Mouse (Mus musculus) intestine, postnatal 0 days (tissue): Measurements from ENCODE around the gene Epn2. TPM values are rescaled to one million over a fixed set of nuclear protein-coding genes. Genes with fewer than 3 reads are reported as not detected.

Source experiments
- ATAC-seq: fragments of 200-750 bp; cut with Nextera tagmentation; 2 replicates; pipeline ENCODE4 v1.8.0; 2017; ENCODE audit warnings: mild to moderate bottlenecking, moderate TSS enrichment, moderate library complexity
- H3K27ac ChIP-seq: fragments of 300-500 bp; sonication (generic); 2 replicates; pipeline ENCODE4 v1.5.1; 2014; ENCODE audit warnings: mild to moderate bottlenecking, low read depth, low read length, moderate library complexity
- H3K27me3 ChIP-seq: fragments of 300-500 bp; sonication (generic); replicated peaks from 2 replicates; pipeline ENCODE4 v1.6.1; 2014; ENCODE audit warnings: low read length, mixed read lengths; ENCODE audit not compliant: control insufficient read depth, insufficient read depth
- H3K36me3 ChIP-seq: fragments of 300-500 bp; sonication (generic); 2 replicates; pipeline ENCODE4 v1.6.1; 2014; ENCODE audit warnings: mild to moderate bottlenecking, moderate library complexity; ENCODE audit not compliant: control insufficient read depth, insufficient read depth
- H3K4me1 ChIP-seq: fragments of 300-500 bp; sonication (generic); replicated peaks from 2 replicates; pipeline ENCODE4 v1.6.1; 2014; ENCODE audit warnings: antibody characterized with exemption, low read length, mixed read lengths; ENCODE audit not compliant: control insufficient read depth, insufficient read depth
- H3K4me2 ChIP-seq: fragments of 300-500 bp; sonication (generic); replicated peaks from 2 replicates; pipeline ENCODE4 v1.6.1; 2014; ENCODE audit warnings: low read depth, mild to moderate bottlenecking, moderate library complexity
- H3K4me3 ChIP-seq: fragments of 300-500 bp; sonication (generic); 2 replicates; pipeline ENCODE4 v1.5.1; 2014; ENCODE audit warnings: low read depth, low read length
- H3K9ac ChIP-seq: fragments of 300-500 bp; sonication (generic); 2 replicates; pipeline ENCODE4 v1.6.1; 2014; ENCODE audit warnings: mild to moderate bottlenecking, low read depth, low read length
- H3K9me3 ChIP-seq: fragments of 300-500 bp; sonication (generic); 2 replicates; pipeline ENCODE4 v1.6.1; 2016; ENCODE audit warnings: mixed run types; ENCODE audit not compliant: control insufficient read depth
- CTCF ChIP-seq: sonication (generic); IDR thresholded peaks from 2 replicates; pipeline ENCODE4 v1.5.1; 2016; ENCODE audit warnings: low read depth, mild to moderate bottlenecking, control low read depth, antibody characterized with exemption, moderate library complexity
- WGBS: fragments of 180-500 bp; shearing (Covaris S2); extraction: QIAGEN DNeasy Blood & Tissue Kit; methylation state at CpG from one replicate; pipeline ENCODE4 v1.1.7; 2014; 5-methylcytosine and 5-hydroxymethylcytosine counted together
- polyA plus RNA-seq: library from polyadenylated mRNA; unstranded; fragments of >200 nt; fragmentation: Nextera tagmentation; extraction: Ambion mirVana; gene quantifications from 2 replicates; pipeline ENCODE4 v1.2.1, GENCODE M21; 2015

The Epn2 gene
- polyA plus RNA-seq, 1 experiment from 2014 or later: 13.5 TPM

DNA sequence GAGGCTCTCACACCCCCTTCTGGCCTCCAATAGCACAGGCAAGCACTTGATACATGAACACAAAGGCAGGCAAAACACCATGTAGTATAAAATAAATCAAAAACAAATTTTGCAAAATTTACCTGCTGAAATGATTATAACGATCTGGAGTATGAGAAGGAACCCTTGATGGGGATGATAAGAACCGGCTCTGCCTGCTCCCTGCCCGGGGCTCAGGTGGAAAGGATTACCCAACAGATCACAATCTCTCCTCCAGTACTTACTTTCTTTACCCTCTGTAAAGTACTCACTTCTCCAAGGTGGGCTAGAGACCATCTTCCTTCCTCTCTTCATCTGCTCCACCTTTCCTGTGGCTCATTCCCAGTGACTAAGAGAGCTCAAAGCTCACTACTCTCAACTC lies 8.3 kb downstream of the Epn2 start:
- ATAC-seq: no peak
- Histone ChIP-seq H3K36me3 (no peaks in the 10 kb centered on the region), H3K9me3 (no peaks in the 10 kb centered on the region), H3K4me3 (no peak overlapping the region), H3K27ac (no peak overlapping the region), H3K9ac (no peak overlapping the region), H3K4me2 (no peak overlapping the region), H3K4me1 (no peaks in the 10 kb centered on the region), H3K27me3 (no peaks in the 10 kb centered on the region)
- no peak for TF ChIP-seq CTCF
- WGBS: 76% methylated on average over 3 of the region's 3 CpGs

DNA sequence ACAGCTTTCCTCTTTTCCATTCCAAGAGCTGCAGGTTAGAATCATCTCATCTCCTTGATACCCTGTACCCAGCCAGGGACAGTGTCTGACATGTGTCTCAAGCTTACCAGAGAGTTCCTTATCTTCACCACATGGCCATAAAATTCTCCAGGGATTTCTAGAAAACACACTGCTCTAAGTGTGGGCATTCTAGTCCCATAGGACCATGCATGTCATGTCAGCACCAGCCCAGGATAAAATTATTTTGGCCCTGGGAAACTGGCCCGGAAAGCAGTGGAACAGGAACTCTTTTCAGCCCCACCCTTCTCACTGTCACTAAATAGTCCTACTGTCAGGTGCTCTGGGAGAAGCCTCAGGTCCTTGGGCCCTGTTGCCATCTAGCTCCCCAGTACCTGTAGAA lies 9.8 kb downstream of the Epn2 start:
- no peak overlapping the region for H3K4me3 ChIP-seq
- no peaks in the 10 kb centered on the region for H3K36me3 ChIP-seq
- no peak overlapping the region for H3K27ac ChIP-seq
- 71% methylated on average over 1 of the region's 1 CpGs for WGBS
- TF ChIP-seq CTCF: no peak
- H3K4me2 ChIP-seq: no peak overlapping the region
- no peaks in the 10 kb centered on the region for H3K4me1 ChIP-seq
- H3K9ac ChIP-seq: no peak overlapping the region
- no peaks in the 10 kb centered on the region for H3K9me3 ChIP-seq
- no peaks in the 10 kb centered on the region for H3K27me3 ChIP-seq
- ATAC-seq: no peak

DNA sequence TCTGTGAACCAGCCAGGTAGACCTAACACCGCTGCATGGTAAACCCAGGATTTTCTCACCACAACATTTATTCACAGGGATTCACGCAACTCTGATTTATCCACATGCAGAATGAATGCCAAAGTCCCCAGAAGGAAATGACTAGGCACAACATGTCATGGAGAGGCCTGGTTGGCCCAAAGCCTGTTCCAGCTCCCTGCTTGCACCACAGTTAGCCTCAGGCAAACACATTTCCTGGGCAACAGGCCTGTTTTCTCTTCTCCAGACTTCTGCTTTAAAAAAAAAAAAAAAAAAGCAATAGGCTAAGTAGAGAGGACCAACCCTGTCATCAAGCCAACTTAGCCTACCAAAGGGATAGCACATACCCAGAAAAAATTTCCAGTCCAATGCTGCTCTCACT lies 14.9 kb downstream of the Epn2 start:
- H3K4me1 ChIP-seq: no peaks in the 10 kb centered on the region
- no peak for ATAC-seq
- H3K27me3 ChIP-seq: no peaks in the 10 kb centered on the region
- H3K27ac ChIP-seq: no peak overlapping the region
- H3K9me3 ChIP-seq: no peaks in the 10 kb centered on the region
- H3K4me3 ChIP-seq: no peak overlapping the region
- no peak overlapping the region for H3K4me2 ChIP-seq
- no peak for TF ChIP-seq CTCF
- WGBS: 92% methylated on average over 2 of the region's 2 CpGs
- H3K9ac ChIP-seq: no peak overlapping the region
- H3K36me3 ChIP-seq: no peaks in the 10 kb centered on the region; the same call in 1 of the 2 replicates

DNA sequence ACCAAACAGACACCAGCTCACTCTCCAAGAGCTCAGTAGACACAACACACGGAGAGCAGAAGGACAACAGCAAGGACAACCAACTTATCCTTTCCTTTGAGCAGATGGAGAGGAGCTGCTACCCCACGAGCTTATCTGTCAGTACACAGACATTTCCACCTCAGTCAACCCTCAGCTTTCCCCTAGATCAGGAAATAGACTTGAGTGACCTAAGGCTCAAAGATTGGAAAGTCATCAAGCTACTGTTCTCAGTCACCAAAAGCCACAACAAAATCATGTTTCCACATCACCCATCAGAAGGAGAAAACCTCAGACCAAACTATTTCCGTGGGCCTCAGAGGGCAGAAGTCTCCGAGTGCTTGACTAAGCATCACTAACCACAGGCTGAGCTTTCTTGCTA lies 15.5 kb downstream of the Epn2 start:
- TF ChIP-seq CTCF: no peak
- Histone ChIP-seq H3K4me1 (no peaks in the 10 kb centered on the region), H3K4me2 (no peak overlapping the region), H3K27ac (no peak overlapping the region), H3K9me3 (no peaks in the 10 kb centered on the region), H3K4me3 (no peak overlapping the region), H3K27me3 (no peaks in the 10 kb centered on the region), H3K36me3 (no peaks in the 10 kb centered on the region; the same call in 1 of the 2 replicates), H3K9ac (no peak overlapping the region)
- ATAC-seq: no peak
- 72% methylated on average over 4 of the region's 4 CpGs for WGBS

DNA sequence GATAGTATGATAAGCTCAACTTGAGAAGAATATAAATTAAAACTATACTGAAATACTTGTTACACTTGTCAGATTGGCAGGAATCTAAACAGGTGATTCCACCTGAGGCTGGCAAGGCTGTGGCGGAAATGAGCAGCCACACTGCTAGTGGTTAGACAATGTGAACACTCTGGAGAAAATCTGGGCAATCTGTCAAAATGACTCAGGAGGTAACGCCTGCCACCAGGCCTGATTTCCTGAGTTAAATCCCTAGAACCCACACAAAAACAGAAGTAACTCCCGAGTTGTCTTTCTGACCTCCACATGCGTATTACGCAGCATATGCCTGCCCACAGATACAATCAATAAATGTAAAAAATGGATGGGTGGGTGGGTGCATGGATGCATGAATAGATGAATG lies 17.1 kb downstream of the Epn2 start:
- Histone ChIP-seq H3K4me2 (no peak overlapping the region), H3K27ac (no peak overlapping the region), H3K9me3 (no peaks in the 10 kb centered on the region), H3K36me3 (no peaks in the 10 kb centered on the region; the same call in 1 of the 2 replicates), H3K4me1 (no peaks in the 10 kb centered on the region), H3K4me3 (no peak overlapping the region), H3K27me3 (no peaks in the 10 kb centered on the region), H3K9ac (no peak overlapping the region)
- no peak for ATAC-seq
- WGBS: 75% methylated on average over 5 of the region's 5 CpGs
- TF ChIP-seq CTCF: no peak

DNA sequence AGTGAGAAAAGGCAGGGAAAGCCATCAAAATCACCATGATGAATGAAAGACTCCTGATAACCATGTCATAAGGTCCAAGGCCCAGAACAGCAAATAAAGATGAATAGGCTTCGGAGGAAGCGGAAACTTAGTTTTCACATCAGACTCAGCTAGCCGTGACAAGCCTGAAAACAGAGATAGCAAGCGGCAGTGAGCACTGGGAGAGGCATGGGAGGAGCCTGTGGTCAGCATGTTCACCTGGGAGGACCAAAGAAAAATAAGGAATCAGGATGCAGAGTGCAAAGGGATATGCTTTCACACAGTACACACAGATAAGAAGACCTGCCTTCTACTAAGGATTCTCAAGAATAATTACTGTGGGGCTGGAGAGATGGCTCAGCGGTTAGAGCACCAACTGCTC lies 19.9 kb downstream of the Epn2 start:
- no peak for TF ChIP-seq CTCF
- 57% methylated on average over 5 of the region's 5 CpGs for WGBS

More for the DNA sequence above, 19.9 kb downstream of the Epn2 start:
- Histone ChIP-seq H3K4me2 (no peak overlapping the region), H3K4me3 (no peak overlapping the region), H3K27ac (no peak overlapping the region), H3K36me3 (no peaks in the 10 kb centered on the region; the same call in 1 of the 2 replicates), H3K27me3 (no peaks in the 10 kb centered on the region), H3K9me3 (no peaks in the 10 kb centered on the region), H3K4me1 (no peaks in the 10 kb centered on the region), H3K9ac (no peak overlapping the region)
- ATAC-seq: no peak
